16 mouse cellular contexts compared by ENCODE assay signal in genomic region chrX:12425566-12425965, GRCm38 (mm10).
"Had no signal": no experiment of that assay in that cellular context is flagged by ENCODE, and none has a peak within 500 bp of the region (broad histone marks: within the 10 kb centered on the region; RNA-seq: fewer than 3 reads in every experiment).

No protein-coding gene starts in this region.

- H3K9me3 ChIP-seq: midbrain, embryonic 13.5 days; midbrain, embryonic 15.5 days; neural tube, embryonic 12.5 days; stomach, embryonic 15.5 days had no signal

- DNase-seq: lung, adult 18-20 months; lung, embryonic 14.5 days; lung, postnatal 14 days; lung, postnatal 36 days; right cerebral cortex, postnatal 14 days; thymus, adult 2 months; thymus, postnatal 25 days; thymus, postnatal 4 days had no signal

- ATAC-seq: midbrain, embryonic 13.5 days; midbrain, embryonic 15.5 days had no signal

- H3K4me3 ChIP-seq: megakaryocyte, embryonic 14.5 days; midbrain, embryonic 13.5 days; midbrain, embryonic 15.5 days; neural tube, embryonic 12.5 days; stomach, embryonic 15.5 days had no signal

- H3K27me3 ChIP-seq: midbrain, embryonic 15.5 days; neural tube, embryonic 12.5 days; stomach, embryonic 15.5 days had no signal

- H3K4me1 ChIP-seq: megakaryocyte, embryonic 14.5 days; midbrain, embryonic 15.5 days; neural tube, embryonic 12.5 days; stomach, embryonic 15.5 days had no signal

- H3K27ac ChIP-seq: macrophage; midbrain, embryonic 13.5 days; midbrain, embryonic 15.5 days; neural tube, embryonic 12.5 days; stomach, embryonic 15.5 days; stomach, postnatal 0 days had no signal

- H3K4me2 ChIP-seq: lung, embryonic 14.5 days; midbrain, embryonic 11.5 days; midbrain, embryonic 13.5 days; midbrain, embryonic 15.5 days; neural tube, embryonic 12.5 days; stomach, embryonic 15.5 days had no signal

- H3K9ac ChIP-seq: lung, embryonic 14.5 days; midbrain, embryonic 13.5 days; midbrain, embryonic 15.5 days; neural tube, embryonic 12.5 days; stomach, embryonic 15.5 days had no signal

- H3K36me3 ChIP-seq: midbrain, embryonic 13.5 days; midbrain, embryonic 15.5 days; neural tube, embryonic 12.5 days; stomach, embryonic 15.5 days had no signal
